Mouse (Mus musculus) adrenal gland, postnatal 25 days (tissue): ENCODE data around the gene Casz1. TPM values are rescaled to one million over a fixed set of nuclear protein-coding genes. Genes with fewer than 3 reads are reported as not detected.

Experiments
- DNase-seq: peaks from one replicate; pipeline ENCODE4 v3.0.0; 2021; ENCODE audit warnings: mixed read lengths
- long read RNA-seq: library from polyadenylated mRNA; stranded (forward); transcript quantifications from one replicate; pipeline ENCODE4 v2.0.0, GENCODE M21; 2021
- total RNA-seq: library from RNA; stranded (reverse); gene quantifications from 2 replicates; pipeline ENCODE4 v1.2.3, GENCODE M21; 2021

Gene Casz1
- 4.6 and 5.3 TPM in 2 replicates for total RNA-seq
- long read RNA-seq, partial matches to known transcripts: 0 of 1 reads
- long read RNA-seq, other reads (novel, unspliced or antisense): 1 of 1 reads

- peak; percentile 92 for DNase-seq
Observed at GRCm38 (mm10) chr4:148804137-148804779, at the start of gene Casz1. Casz1 (plus strand) TSS chr4:148804429.

- DNase-seq: no peak
Observed at GRCm38 (mm10) chr4:148758863-148759262, 45.4 kb upstream of the Casz1 start.

GRCm38 (mm10) chr4:148760152-148760551, 44.1 kb upstream of the Casz1 start:
- no peak for DNase-seq

- DNase-seq: no peak
Observed at GRCm38 (mm10) chr4:148766021-148766775, 38.0 kb upstream of the Casz1 start.

GRCm38 (mm10) chr4:148767655-148768305, 36.4 kb upstream of the Casz1 start:
- DNase-seq: no peak

GRCm38 (mm10) chr4:148768649-148769048, 35.6 kb upstream of the Casz1 start:
- no peak for DNase-seq

GRCm38 (mm10) chr4:148770582-148771408, 33.4 kb upstream of the Casz1 start:
- DNase-seq: no peak

GRCm38 (mm10) chr4:148771409-148771929, 32.8 kb upstream of the Casz1 start:
- no peak for DNase-seq

- DNase-seq: no peak
Observed at GRCm38 (mm10) chr4:148772658-148773057, 31.6 kb upstream of the Casz1 start.

- DNase-seq: no peak
Observed at GRCm38 (mm10) chr4:148774036-148774435, 30.2 kb upstream of the Casz1 start.

GRCm38 (mm10) chr4:148775476-148776269, 28.6 kb upstream of the Casz1 start:
- no peak for DNase-seq

GRCm38 (mm10) chr4:148780097-148780621, 24.1 kb upstream of the Casz1 start:
- DNase-seq: no peak

GRCm38 (mm10) chr4:148781516-148781915, 22.7 kb upstream of the Casz1 start:
- peak; percentile 54 for DNase-seq

GRCm38 (mm10) chr4:148782880-148783279, 21.3 kb upstream of the Casz1 start:
- DNase-seq: no peak

GRCm38 (mm10) chr4:148783760-148784159, 20.5 kb upstream of the Casz1 start:
- DNase-seq: no peak

GRCm38 (mm10) chr4:148785053-148785567, 19.1 kb upstream of the Casz1 start:
- DNase-seq: no peak

- DNase-seq: no peak
Observed at GRCm38 (mm10) chr4:148785995-148786394, 18.2 kb upstream of the Casz1 start.

- no peak for DNase-seq
Observed at GRCm38 (mm10) chr4:148790940-148791339, 13.3 kb upstream of the Casz1 start.

- DNase-seq: no peak
Observed at GRCm38 (mm10) chr4:148795038-148795437, 9.2 kb upstream of the Casz1 start.
